Mouse (Mus musculus) left cerebral cortex, adult 11 months (tissue): ENCODE data around the gene Fgf14.
"Not testable (repeated sequence)": the region's sequence is repeated elsewhere in the genome, so short reads cannot be mapped to it uniquely, and the experiment has no call there.

ENCODE experiments used
- DNase-seq: peaks from one replicate; pipeline ENCODE4 v3.0.0; 2022; ENCODE audit warnings: low spot score

Fgf14 gene

GRCm38 (mm10) chr14:124474066-124474667, 202.8 kb downstream of the Fgf14 start:
- DNase-seq, result no peak

GRCm38 (mm10) chr14:124470909-124471308, 206.0 kb downstream of the Fgf14 start:
- no peak for DNase-seq

GRCm38 (mm10) chr14:124455120-124455519, 221.8 kb downstream of the Fgf14 start:
- no peak for DNase-seq

- no peak for DNase-seq
Observed at GRCm38 (mm10) chr14:124446096-124446840, 230.7 kb downstream of the Fgf14 start.

- DNase-seq, result peak; percentile 44
Observed at GRCm38 (mm10) chr14:124444831-124445230, 232.1 kb downstream of the Fgf14 start.

GRCm38 (mm10) chr14:124439298-124439697, 237.6 kb downstream of the Fgf14 start:
- not testable (repeated sequence) for DNase-seq

GRCm38 (mm10) chr14:124411890-124412289, 265.0 kb downstream of the Fgf14 start:
- no peak for DNase-seq

- peak; percentile 31 for DNase-seq
Observed at GRCm38 (mm10) chr14:124410945-124411344, 266.0 kb downstream of the Fgf14 start.

GRCm38 (mm10) chr14:124328391-124328790, 348.5 kb downstream of the Fgf14 start:
- DNase-seq, result no peak

- DNase-seq, result no peak
Observed at GRCm38 (mm10) chr14:124319017-124319718, 357.8 kb downstream of the Fgf14 start.

- DNase-seq, result no peak
Observed at GRCm38 (mm10) chr14:124315513-124315912, 361.4 kb downstream of the Fgf14 start.

- no peak for DNase-seq
Observed at GRCm38 (mm10) chr14:124287027-124287426, 389.9 kb downstream of the Fgf14 start.

- no peak for DNase-seq
Observed at GRCm38 (mm10) chr14:124278384-124278944, 398.5 kb downstream of the Fgf14 start.

GRCm38 (mm10) chr14:124266977-124267376, 409.9 kb downstream of the Fgf14 start:
- DNase-seq, result no peak

- DNase-seq, result no peak
Observed at GRCm38 (mm10) chr14:124264541-124265059, 412.3 kb downstream of the Fgf14 start.

- no peak for DNase-seq
Observed at GRCm38 (mm10) chr14:124263199-124263598, 413.7 kb downstream of the Fgf14 start.

- DNase-seq, result no peak
Observed at GRCm38 (mm10) chr14:124247517-124247916, 429.4 kb downstream of the Fgf14 start.

GRCm38 (mm10) chr14:124223445-124223844, 453.5 kb downstream of the Fgf14 start:
- no peak for DNase-seq

GRCm38 (mm10) chr14:124222447-124222846, 454.5 kb downstream of the Fgf14 start:
- DNase-seq, result peak; percentile 24

- no peak for DNase-seq
Observed at GRCm38 (mm10) chr14:124220979-124221378, 455.9 kb downstream of the Fgf14 start.

GRCm38 (mm10) chr14:124195806-124196205, 481.1 kb downstream of the Fgf14 start:
- no peak for DNase-seq

GRCm38 (mm10) chr14:124195331-124195730, 481.6 kb downstream of the Fgf14 start:
- DNase-seq, result no peak

GRCm38 (mm10) chr14:124192815-124193142, 484.1 kb downstream of the Fgf14 start:
- no peak for DNase-seq
